Mouse (Mus musculus) frontal cortex, adult (tissue): ENCODE measurements around the gene Wnk4.

Source experiments
- ATAC-seq: cut with Nextera tagmentation; 2 replicates; pipeline ENCODE4 v1.9.2; 2017; ENCODE audit warnings: mild to moderate bottlenecking, moderate library complexity, mixed read lengths; ENCODE audit not compliant: low TSS enrichment

Gene Wnk4

DNA sequence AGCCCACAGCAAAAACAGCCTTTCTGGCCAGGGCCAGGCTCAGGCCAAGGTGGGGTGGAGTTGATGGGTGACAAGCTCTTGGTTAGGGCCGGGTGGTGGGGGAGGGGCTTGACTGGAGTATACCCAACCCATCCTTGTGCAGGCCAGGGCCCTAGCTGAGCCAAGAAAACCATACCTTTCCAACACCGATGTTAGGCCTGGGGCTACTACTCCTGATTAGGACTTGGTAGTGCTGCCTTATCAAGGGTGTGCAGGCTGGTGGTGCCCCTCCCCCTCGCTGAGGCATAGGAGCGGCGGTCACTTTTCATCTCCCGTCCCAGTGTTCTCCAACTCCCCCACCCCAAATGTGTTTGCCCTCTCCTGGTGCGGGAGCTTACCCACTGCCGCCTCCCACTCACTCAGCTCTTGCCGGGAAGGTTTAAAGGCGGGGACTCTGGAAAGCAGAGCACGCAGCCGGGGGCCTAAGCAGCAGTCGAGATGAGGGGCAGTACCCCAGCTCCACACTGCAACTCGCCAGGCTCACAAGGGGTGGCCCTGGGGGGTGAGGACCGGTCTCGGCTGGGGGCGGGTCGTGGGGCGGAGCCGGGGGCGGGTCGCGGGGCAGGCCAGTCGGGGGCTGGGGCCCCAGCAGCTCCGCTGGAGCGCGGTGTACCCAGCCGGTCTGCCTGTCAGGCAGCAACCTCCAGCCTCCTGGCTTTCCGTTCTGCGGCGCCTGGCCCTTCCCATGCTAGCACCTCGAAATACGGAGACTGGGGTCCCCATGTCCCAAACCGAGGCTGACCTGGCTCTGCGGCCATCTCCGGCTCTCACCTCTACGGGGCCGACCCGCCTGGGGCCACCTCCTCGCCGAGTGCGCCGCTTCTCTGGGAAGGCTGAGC is at the start of gene Wnk4:
Gene Wnk4 (plus strand): TSS at position 620 of the 878 bp plus-strand sequence.
- no peak for ATAC-seq

- ATAC-seq = peak; percentile 41; the same call in 1 of the 2 replicates
Observed at GRCm38 (mm10) chr11:101211970-101212369, 48.4 kb upstream of the Wnk4 start.

DNA sequence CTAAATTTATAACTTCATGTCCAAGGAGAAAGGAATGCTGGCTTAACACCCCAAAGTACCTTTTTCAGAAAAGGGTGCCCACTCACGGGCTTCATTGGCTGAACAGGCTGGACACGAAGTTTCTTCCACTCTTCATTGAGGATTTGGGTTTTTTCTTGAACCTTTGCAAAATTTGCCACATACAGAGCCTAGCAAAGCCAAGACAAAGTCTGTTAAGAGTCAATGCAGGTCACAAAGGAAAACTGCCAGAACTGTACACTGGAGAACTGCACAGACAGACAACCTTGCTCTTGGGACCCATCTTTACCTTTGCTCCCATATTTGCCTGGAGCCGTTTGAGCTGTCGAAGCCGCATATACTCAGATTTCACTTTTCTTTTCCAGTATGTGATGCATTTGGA is 43.4 kb upstream of the Wnk4 start:
- ATAC-seq = no peak

- ATAC-seq = no peak
Observed at GRCm38 (mm10) chr11:101218436-101219055, 41.8 kb upstream of the Wnk4 start.

DNA sequence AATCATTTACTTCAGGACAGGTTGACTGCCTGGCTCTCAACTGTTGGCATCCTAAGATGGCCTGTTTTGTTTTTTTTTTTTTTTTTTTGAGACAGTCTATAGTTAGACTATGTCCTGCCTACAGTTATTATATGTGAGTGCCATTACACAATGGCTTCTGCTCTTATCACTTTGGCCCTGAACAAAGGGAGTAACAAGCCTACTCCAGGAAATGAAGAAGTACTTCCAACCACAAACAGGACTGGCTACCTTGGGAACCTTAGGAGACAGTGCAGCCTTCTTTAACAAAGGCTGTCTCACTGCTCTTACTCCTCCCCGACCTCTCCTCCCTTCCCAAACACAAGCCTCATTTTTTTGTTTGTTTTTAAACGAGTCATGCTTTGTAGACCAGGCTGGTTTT is 39.5 kb upstream of the Wnk4 start:
- ATAC-seq = no peak

- no peak for ATAC-seq
Observed at GRCm38 (mm10) chr11:101221306-101221986, 38.9 kb upstream of the Wnk4 start.

DNA sequence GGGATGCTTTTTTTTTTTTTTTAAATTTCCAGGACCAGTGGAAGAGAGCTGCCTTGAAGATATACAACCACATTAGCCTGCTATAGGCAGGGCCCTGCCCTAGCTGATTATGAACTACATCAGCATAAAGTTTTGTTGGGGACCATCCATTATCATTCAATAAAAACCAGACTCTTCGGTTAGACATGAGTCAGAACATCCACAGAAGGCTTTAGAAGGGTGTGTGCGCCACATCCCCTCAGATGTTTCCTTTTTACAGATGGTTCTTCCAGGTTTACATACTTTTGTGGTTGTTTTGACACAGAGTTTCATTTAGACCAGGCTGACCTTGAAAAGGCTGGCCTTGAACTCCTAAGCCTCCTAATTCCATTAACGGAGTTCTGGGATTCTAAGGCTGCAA is 36.0 kb upstream of the Wnk4 start:
- ATAC-seq = no peak

DNA sequence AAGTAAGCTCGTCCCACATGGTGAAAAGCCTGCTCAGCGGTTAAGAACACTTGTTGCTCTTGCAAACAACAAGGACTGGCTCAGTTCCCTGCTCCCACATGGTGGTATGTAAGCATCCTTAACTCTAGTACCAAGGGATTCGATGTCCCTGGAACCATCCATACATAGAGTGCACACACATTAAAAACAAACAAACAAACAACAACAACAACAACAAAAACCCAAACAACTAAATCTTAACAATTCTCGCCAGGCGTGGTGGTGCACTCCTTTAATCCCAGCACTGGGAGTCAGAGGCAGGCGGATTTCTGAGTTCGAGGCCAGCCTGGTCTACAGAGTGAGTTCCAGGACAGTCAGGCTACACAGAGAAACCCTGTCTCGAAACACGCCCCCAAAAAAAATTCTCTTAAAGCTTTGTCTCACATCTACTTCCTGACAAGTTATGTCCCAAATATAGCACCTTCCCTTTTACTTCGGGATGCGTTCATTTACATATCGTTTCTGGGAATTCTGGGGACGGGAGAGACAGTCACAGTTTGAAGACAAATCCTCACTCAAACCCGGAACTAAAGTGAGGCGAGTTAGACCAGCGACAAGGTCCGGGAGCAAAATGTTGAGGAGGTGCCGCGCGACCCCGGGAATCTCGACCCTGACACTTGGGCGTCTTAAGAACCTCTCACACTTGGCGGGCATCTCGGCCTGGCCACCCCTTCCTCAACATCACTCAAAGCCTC is 34.9 kb upstream of the Wnk4 start:
- no peak for ATAC-seq

DNA sequence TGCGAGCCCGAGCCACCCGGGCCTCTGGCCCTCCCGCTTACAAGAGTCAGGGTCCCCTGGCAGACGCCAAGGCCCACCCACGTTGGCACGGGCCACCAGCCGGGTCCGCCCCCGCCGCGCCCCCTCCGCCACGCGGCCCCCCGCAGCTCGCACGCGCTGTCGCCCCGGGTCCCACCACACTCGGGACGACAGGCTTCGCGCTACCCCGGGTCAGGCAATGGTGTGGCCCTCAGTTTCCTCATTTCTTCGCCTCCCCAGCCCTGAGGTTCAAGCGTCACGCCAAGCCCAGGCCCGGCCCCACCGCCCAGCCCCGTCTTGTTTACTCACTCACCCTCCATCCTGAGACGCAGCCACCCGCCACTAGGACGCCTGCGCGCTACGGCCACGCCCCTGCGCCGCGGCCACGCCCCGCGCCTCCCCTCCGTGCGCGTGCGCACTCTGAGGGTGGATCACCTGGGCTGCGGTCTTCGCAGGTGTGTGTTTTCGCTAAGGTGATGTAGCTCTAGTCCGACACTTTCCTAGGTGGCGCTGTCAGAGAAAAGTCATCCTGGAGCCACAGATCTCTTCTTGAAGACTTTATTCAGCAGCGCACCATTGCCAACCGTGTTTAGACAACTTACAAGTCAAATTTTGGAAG is 34.2 kb upstream of the Wnk4 start, which contains the start of gene Ezh1:
Gene Ezh1 (minus strand): TSS at position 399 of the 637 bp plus-strand sequence.
- ATAC-seq = peak; percentile 95

- no peak for ATAC-seq
Observed at GRCm38 (mm10) chr11:101229361-101229900, 30.9 kb upstream of the Wnk4 start.

GRCm38 (mm10) chr11:101230061-101230511 is 30.3 kb upstream of the Wnk4 start:
- no peak for ATAC-seq

GRCm38 (mm10) chr11:101230526-101230925 is 29.8 kb upstream of the Wnk4 start:
- ATAC-seq = no peak

- no peak for ATAC-seq
Observed at GRCm38 (mm10) chr11:101230991-101231871, 29.1 kb upstream of the Wnk4 start.

- no peak for ATAC-seq
Observed at GRCm38 (mm10) chr11:101232010-101232839, 28.1 kb upstream of the Wnk4 start.

GRCm38 (mm10) chr11:101233240-101233639 is 27.1 kb upstream of the Wnk4 start:
- ATAC-seq = no peak

- no peak for ATAC-seq
Observed at GRCm38 (mm10) chr11:101234124-101234523, 26.2 kb upstream of the Wnk4 start.

DNA sequence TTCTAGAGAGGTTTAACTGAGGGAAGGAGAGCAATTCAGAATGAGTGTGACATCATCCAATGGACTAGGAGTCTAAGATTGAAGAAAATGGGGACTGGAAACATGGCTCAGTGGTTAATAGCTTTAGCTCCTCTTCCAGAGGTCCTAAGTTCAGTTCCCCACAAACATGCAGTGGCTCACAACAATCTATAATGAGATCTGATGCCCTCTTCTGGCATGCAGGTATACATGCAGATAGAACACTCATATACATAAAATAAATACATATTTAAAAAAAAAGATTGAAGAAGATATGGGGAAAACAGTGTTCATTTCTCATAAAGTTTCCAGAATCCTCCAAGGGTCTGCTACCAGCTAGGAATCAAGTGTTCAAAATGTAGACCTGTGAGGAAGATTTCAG is 24.9 kb upstream of the Wnk4 start:
- no peak for ATAC-seq

DNA sequence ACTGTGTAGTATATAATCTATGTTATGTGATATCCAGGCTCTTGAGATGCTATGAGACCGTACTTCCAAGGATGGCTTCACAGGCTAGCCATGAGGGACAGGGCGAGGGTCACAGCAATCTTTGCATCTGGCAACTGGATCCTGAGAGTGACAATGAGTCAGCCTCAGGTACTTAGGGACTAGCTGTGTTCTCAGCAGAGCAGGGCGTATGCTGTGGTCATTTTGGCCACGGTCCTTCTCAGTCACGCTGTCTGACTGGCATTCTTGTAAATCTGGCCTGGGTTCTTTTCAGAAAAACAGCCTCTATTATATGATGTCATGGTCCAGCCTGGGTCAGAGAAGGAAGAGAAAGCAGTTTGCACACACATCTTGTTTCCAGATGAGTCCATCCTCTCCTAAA is 23.6 kb upstream of the Wnk4 start:
- no peak for ATAC-seq

DNA sequence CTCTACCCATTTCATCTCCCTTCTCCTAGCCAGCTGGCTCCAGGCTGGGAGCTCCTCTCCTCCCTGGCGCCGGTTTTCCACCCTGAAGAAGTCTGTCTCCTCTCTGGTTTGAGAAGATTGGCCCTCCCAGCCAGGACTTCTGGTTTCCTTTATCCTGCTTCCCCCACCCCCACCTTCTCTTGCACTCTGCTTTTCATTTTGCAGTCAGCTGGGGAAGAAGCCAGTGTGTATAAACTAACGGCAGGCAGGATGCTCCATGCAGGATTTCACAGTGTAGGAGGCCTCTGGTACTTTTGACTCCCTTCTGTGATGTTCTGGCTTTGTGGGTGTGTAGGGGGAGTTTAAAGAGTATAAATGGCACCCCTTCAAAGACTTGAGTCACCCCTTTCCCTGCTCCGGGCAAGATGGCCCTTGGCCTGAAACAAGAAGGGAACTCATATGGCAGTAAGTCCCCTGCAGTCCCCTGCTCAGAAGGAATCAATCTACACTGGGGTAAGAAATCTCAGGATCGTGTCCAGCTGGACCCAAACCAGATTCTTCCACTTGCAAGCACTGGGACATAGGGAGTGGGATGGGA is 22.2 kb upstream of the Wnk4 start:
- ATAC-seq = peak; percentile 91
